In the genomic region with DNA sequence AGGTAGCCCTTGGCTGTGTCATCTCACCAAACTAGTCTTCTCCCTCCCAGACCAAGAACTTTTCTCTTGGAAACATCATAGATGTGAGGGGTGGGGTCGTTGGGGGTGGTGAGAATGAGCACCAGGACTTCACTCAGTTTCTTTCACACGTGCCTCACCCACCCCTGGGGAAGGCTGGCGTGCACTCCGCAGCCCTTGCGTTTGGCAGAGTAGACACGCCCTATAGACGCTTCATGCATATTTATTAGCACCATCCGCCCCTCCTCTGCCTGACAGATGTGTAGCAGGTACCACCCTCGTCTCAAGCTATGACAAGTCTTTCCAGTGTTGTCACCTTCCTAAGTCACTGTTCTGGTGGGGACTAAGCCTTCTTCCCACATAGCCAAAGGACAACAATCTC, we compare ENCODE assay signal across 20 mouse cellular contexts. TPM values are rescaled to one million over a fixed set of nuclear protein-coding genes. Genes with fewer than 3 reads are reported as not detected.
A peak's percentile ranks its signal among the peaks of the same experiment; 100 is the strongest.
DNase-seq lines count a peak whose midpoint lies in the region; ATAC-seq and TF ChIP-seq lines count a peak whose summit lies in the region.
"Had no signal": no experiment of that assay in that cellular context is flagged by ENCODE, and none has a peak within 500 bp of the region (broad histone marks: within the 10 kb centered on the region; RNA-seq: fewer than 3 reads in every experiment).

No protein-coding gene starts in this region.

- ATAC-seq in forebrain, embryonic 15.5 days (replicated peaks): peak; percentile 33
- peak; percentile 26; the same call in 1 of the 2 replicates for ATAC-seq in midbrain, postnatal 0 days (ENCODE audit: low FRiP score)

- peaks cover 50% of the 10 kb centered on the region for H3K4me1 ChIP-seq in forebrain, embryonic 15.5 days
- H3K4me1 ChIP-seq in midbrain, postnatal 0 days (ENCODE audit: insufficient read depth, low read length): peaks cover 21% of the 10 kb centered on the region
- H3K4me1 ChIP-seq: heart, embryonic 15.5 days; liver, embryonic 15.5 days had no signal

- H3K27me3 ChIP-seq in forebrain, embryonic 15.5 days: no peaks in the 10 kb centered on the region
- H3K27me3 ChIP-seq in midbrain, postnatal 0 days (ENCODE audit: insufficient read depth, low read length): no peaks in the 10 kb centered on the region
- H3K27me3 ChIP-seq: liver, embryonic 15.5 days; midbrain, embryonic 12.5 days had no signal

- no peaks in the 10 kb centered on the region for H3K36me3 ChIP-seq in forebrain, embryonic 15.5 days
- H3K36me3 ChIP-seq in midbrain, postnatal 0 days (ENCODE audit: insufficient read depth, low read length): no peaks in the 10 kb centered on the region
- H3K36me3 ChIP-seq: heart, embryonic 15.5 days; limb, embryonic 12.5 days; liver, embryonic 15.5 days; midbrain, embryonic 12.5 days had no signal

- no peak for DNase-seq in layer of hippocampus, adult 2 months (ENCODE audit: low spot score in 2 of 2)
- DNase-seq in layer of hippocampus, adult 9-10 months (ENCODE audit: low spot score): no peak
- DNase-seq in ZHBTc4 (ENCODE audit: low read depth, low spot score): peak; percentile 42
- DNase-seq in midbrain, postnatal 0 days (ENCODE audit: low spot score): no peak
- DNase-seq in thymus, adult 18-20 months: no peak
- DNase-seq in layer of hippocampus, postnatal 14 days (ENCODE audit: low spot score in 2 of 2): no peak
- DNase-seq: adrenal gland, postnatal 14 days; cerebellum, adult 9-11 months; embryo, embryonic 11 days; heart, adult 11 months; lung, postnatal 14 days had no signal

- no peaks in the 10 kb centered on the region for H3K9me3 ChIP-seq in forebrain, embryonic 15.5 days
- H3K9me3 ChIP-seq in midbrain, postnatal 0 days (ENCODE audit: low read length): no peaks in the 10 kb centered on the region
- H3K9me3 ChIP-seq: heart, embryonic 15.5 days; limb, embryonic 12.5 days; liver, embryonic 15.5 days; midbrain, embryonic 12.5 days had no signal

- no peak overlapping the region for H3K4me3 ChIP-seq in layer of hippocampus, adult 2 months
- no peak overlapping the region for H3K4me3 ChIP-seq in forebrain, embryonic 15.5 days
- no peak overlapping the region for H3K4me3 ChIP-seq in midbrain, postnatal 0 days (ENCODE audit: low read depth, low read length)
- H3K4me3 ChIP-seq: erythroblast, embryonic 14.5 days; heart, embryonic 15.5 days; limb, embryonic 12.5 days; liver, embryonic 15.5 days; midbrain, embryonic 12.5 days had no signal

- H3K9ac ChIP-seq in forebrain, embryonic 15.5 days (replicated peaks): no peak overlapping the region
- no peak overlapping the region for H3K9ac ChIP-seq in midbrain, postnatal 0 days (replicated peaks; ENCODE audit: low read length, poor library complexity, severe bottlenecking)
- H3K9ac ChIP-seq: heart, embryonic 15.5 days; limb, embryonic 12.5 days; liver, embryonic 15.5 days; midbrain, embryonic 12.5 days had no signal

- 14% methylated on average over 9 of the region's 9 CpGs for WGBS in forebrain, embryonic 15.5 days
- WGBS in midbrain, postnatal 0 days: 22% methylated on average over 9 of the region's 9 CpGs

- H3K4me2 ChIP-seq in forebrain, embryonic 15.5 days (replicated peaks): peak overlapping the region; percentile 17
- no peak overlapping the region for H3K4me2 ChIP-seq in midbrain, postnatal 0 days (ENCODE audit: low read depth, low read length, poor library complexity, severe bottlenecking)
- H3K4me2 ChIP-seq: heart, embryonic 15.5 days; limb, embryonic 12.5 days; liver, embryonic 15.5 days; midbrain, embryonic 12.5 days had no signal

- peak overlapping the region; percentile 83 for H3K27ac ChIP-seq in layer of hippocampus, adult 2 months
- peak overlapping the region; percentile 92 for H3K27ac ChIP-seq in forebrain, embryonic 15.5 days (replicated peaks)
- H3K27ac ChIP-seq in midbrain, postnatal 0 days (ENCODE audit: low read depth, low read length): peak overlapping the region; percentile 65
- H3K27ac ChIP-seq: heart, embryonic 15.5 days; limb, embryonic 12.5 days; liver, embryonic 15.5 days; midbrain, embryonic 12.5 days had no signal

- no peak for TF ChIP-seq CTCF in layer of hippocampus, adult 2 months (conservative IDR thresholded peaks at IDR 0.05)
- no peak for TF ChIP-seq CTCF in midbrain, postnatal 0 days (IDR thresholded peaks at IDR 0.05)

RNA-seq across cellular contexts. Expression of gene Dscaml1, which starts 45.3 kb away (rescaled TPM):
- total RNA-seq in layer of hippocampus, adult 2 months (2021): 100 to 1,000 TPM in 1 of 2 experiments, 10 to 100 TPM in 1; 95.8 to 102 TPM
- polyA plus RNA-seq in forebrain, embryonic 15.5 days (2015; fragmentation: Nextera tagmentation; extraction: Ambion mirVana): 22.3 and 23.5 TPM in 2 replicates
- 39.1 and 42.1 TPM in 2 replicates for total RNA-seq in midbrain, postnatal 0 days (2014; rRNA removed)
- 14.4 and 14.6 TPM in 2 replicates for polyA plus RNA-seq in midbrain, postnatal 0 days (2015; fragmentation: Nextera tagmentation; extraction: Ambion mirVana)
- 10 to 100 TPM; 73.7 to 75.4 TPM for total RNA-seq in layer of hippocampus, postnatal 14 days (2021)
- total RNA-seq: gastrocnemius, adult 18-20 months; MEL had no signal
- polyA plus RNA-seq: C2C12; erythroblast, embryonic 14.5 days had no signal
